Mouse (Mus musculus) intestine, embryonic 15.5 days (tissue): ENCODE data around the gene Prdm16. TPM values are rescaled to one million over a fixed set of nuclear protein-coding genes. Genes with fewer than 3 reads are reported as not detected.

Experiments
- ATAC-seq: fragments of 200-750 bp; cut with Nextera tagmentation; 2 replicates; pipeline ENCODE4 v1.8.0; 2017; ENCODE audit warnings: moderate TSS enrichment, moderate library complexity
- H3K27ac ChIP-seq: fragments of 300-500 bp; sonication (generic); 2 replicates; pipeline ENCODE4 v1.5.1; 2015; ENCODE audit warnings: mild to moderate bottlenecking, inconsistent platforms
- H3K27me3 ChIP-seq: fragments of 300-500 bp; sonication (generic); replicated peaks from 2 replicates; pipeline ENCODE4 v1.6.1; 2015; ENCODE audit warnings: inconsistent platforms
- H3K36me3 ChIP-seq: fragments of 300-500 bp; sonication (generic); 2 replicates; pipeline ENCODE4 v1.6.1; 2015; ENCODE audit warnings: inconsistent platforms
- H3K4me1 ChIP-seq: fragments of 300-500 bp; sonication (generic); replicated peaks from 2 replicates; pipeline ENCODE4 v1.6.1; 2015; ENCODE audit warnings: inconsistent platforms
- H3K4me2 ChIP-seq: fragments of 300-500 bp; sonication (generic); replicated peaks from 2 replicates; pipeline ENCODE4 v1.6.1; 2015; ENCODE audit warnings: mild to moderate bottlenecking, inconsistent platforms
- H3K4me3 ChIP-seq: fragments of 300-500 bp; sonication (generic); replicated peaks from 2 replicates; pipeline ENCODE4 v1.5.1; 2015; ENCODE audit warnings: inconsistent platforms
- H3K9ac ChIP-seq: fragments of 300-500 bp; sonication (generic); 2 replicates; pipeline ENCODE4 v1.6.1; 2015; ENCODE audit warnings: inconsistent platforms
- H3K9me3 ChIP-seq: fragments of 300-500 bp; sonication (generic); 2 replicates; pipeline ENCODE4 v1.6.1; 2016; ENCODE audit warnings: inconsistent platforms
- WGBS: fragments of 180-500 bp; shearing (Covaris S2); methylation state at CpG from one replicate; pipeline ENCODE4 v1.1.7; 2015; 5-methylcytosine and 5-hydroxymethylcytosine counted together
- polyA plus RNA-seq: library from polyadenylated mRNA; unstranded; fragments of >200 nt; fragmentation: Nextera tagmentation; extraction: Ambion mirVana; gene quantifications from 2 replicates; pipeline ENCODE4 v1.2.1, GENCODE M21; 2015

Prdm16 gene
- polyA plus RNA-seq, 1 experiment from 2014 or later = 16.4 TPM

DNA sequence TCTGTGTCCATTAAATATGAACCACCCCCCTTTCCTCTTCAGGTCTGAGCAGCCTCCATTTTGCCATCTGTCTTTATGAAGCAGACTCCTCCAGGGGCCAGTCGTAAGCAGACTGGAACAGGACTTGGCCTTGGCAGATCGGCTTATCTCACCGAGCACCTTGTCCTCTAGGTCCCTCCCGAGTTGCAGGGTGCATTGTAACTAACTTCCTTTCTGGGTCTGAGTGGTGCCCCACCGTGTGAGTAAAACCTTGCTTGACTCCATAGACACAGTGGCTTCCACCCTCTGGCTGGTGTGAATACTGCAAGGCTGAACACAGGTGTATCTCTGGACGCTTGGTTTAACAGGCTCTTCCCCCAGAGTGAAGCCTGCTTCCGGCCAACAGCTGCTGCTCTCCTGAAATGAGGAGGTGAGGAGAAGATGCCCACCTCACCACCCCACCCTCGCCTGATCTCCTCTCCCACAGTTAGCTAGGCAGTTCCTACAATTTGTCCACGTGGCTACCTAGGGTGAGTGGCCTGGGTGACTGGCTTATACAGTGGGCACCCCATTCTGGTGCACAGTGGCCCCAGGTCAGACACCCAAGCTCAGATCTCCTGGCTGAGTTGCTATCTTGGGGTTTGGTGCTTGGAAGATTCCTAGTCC, 94.9 kb downstream of the Prdm16 start:
- no peaks in the 10 kb centered on the region for H3K27me3 ChIP-seq
- peaks cover 41% of the 10 kb centered on the region for H3K4me1 ChIP-seq
- H3K36me3 ChIP-seq = no peaks in the 10 kb centered on the region
- WGBS = 55% methylated on average over 9 of the region's 9 CpGs
- H3K27ac ChIP-seq = peak overlapping the region; percentile 73
- H3K4me3 ChIP-seq = no peak overlapping the region
- H3K4me2 ChIP-seq = peak overlapping the region; percentile 30; the same call in 1 of the 2 replicates
- H3K9me3 ChIP-seq = no peaks in the 10 kb centered on the region
- ATAC-seq = peak; percentile 76
- no peak overlapping the region for H3K9ac ChIP-seq

DNA sequence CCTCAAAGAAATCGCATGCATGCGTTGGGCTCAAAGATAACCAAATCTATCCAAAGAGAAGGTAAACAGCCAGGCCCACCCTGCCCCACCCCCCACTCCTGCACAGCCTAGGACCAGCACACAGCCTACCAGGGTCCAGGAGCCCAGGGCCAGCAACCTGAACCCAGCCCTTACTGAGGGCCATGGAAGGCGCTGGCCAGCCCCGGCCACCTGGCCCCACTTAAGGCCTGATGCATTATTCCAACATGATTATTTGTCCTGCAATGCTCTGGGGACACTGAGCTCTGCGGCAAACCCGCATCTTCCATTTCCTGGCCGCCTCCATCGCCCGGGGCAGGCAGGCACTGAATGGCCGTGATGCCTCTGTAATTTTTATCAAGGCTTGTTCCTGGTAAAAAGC, 96.0 kb downstream of the Prdm16 start:
- no peak overlapping the region for H3K9ac ChIP-seq
- no peaks in the 10 kb centered on the region for H3K27me3 ChIP-seq
- peak overlapping the region; percentile 73 for H3K27ac ChIP-seq
- peak; percentile 13; the same call in 1 of the 2 replicates for ATAC-seq
- 36% methylated on average over 10 of the region's 10 CpGs for WGBS
- H3K4me3 ChIP-seq = no peak overlapping the region
- peaks cover 41% of the 10 kb centered on the region for H3K4me1 ChIP-seq
- peak overlapping the region; percentile 30 for H3K4me2 ChIP-seq
- no peaks in the 10 kb centered on the region for H3K36me3 ChIP-seq
- no peaks in the 10 kb centered on the region for H3K9me3 ChIP-seq

DNA sequence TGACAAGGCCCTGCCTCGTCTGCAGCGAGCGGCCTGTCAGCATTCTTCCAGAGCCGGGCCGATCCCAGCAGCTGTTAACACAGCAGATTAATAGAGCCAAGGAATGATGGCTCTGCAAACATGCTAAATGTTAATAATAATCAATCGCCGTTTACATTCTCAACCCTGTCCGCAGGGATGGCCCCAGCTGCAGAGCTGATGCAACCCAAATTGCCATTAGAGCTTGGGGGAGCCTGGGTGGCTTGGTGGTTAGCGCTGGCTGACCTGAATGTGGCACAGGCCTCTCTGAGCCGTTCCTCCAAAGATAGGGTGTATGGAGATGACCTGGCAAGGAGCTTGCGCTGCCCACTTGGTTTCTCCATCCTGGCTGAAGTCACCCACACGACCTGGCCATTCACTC, 97.0 kb downstream of the Prdm16 start:
- Histone ChIP-seq H3K9me3 (no peaks in the 10 kb centered on the region), H3K36me3 (no peaks in the 10 kb centered on the region), H3K27ac (no peak overlapping the region), H3K4me2 (no peak overlapping the region), H3K4me3 (no peak overlapping the region), H3K27me3 (no peaks in the 10 kb centered on the region), H3K4me1 (peaks cover 41% of the 10 kb centered on the region), H3K9ac (no peak overlapping the region)
- WGBS = 58% methylated on average over 12 of the region's 12 CpGs
- ATAC-seq = no peak

DNA sequence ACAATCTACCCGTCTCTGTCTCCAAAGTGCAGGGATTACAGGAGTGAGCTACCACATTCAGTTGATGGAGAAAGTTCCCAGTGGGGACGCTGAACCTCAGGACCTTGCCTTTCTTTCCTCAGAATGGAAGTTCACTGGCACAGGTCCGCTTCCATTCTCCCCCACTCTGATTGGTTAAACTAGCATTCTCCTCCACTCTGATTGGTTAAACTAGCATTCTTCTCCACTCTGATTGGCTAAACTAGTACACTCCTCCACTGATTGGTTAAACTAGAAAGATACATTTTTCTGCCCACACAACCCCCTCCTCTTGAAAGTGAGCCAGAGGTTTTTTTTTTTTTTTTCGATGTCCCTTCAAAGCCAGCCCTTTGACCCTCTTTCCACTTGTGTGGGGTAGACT, 97.9 kb downstream of the Prdm16 start:
- H3K4me2 ChIP-seq = no peak overlapping the region
- no peak for ATAC-seq
- H3K4me3 ChIP-seq = no peak overlapping the region
- no peaks in the 10 kb centered on the region for H3K9me3 ChIP-seq
- no peaks in the 10 kb centered on the region for H3K27me3 ChIP-seq
- H3K4me1 ChIP-seq = peaks cover 37% of the 10 kb centered on the region
- H3K36me3 ChIP-seq = no peaks in the 10 kb centered on the region
- 80% methylated on average over 4 of the region's 4 CpGs for WGBS
- no peak overlapping the region for H3K9ac ChIP-seq
- no peak overlapping the region for H3K27ac ChIP-seq

DNA sequence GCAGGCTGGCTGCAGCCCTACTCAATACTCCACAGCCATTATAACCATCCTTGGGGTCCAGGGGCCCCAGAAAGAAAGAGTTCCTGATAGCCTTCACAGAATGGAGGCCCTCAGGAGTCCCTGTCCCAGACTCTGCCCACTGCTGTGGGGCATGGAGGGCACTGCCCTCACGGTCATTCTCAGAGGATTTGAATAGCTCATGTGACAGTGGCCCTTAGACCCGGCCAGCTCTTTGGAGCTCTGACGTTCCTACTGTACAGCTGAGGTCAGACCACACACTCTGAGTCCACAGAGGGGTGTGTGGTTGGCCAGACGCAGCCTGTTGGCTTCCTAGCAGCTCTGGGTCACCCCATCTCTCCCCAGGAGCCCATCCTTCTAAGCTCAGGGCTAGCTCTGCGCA, 100.6 kb downstream of the Prdm16 start:
- no peaks in the 10 kb centered on the region for H3K36me3 ChIP-seq
- no peak overlapping the region for H3K9ac ChIP-seq
- peaks cover 24% of the 10 kb centered on the region for H3K4me1 ChIP-seq
- peak; percentile 23; the same call in 1 of the 2 replicates for ATAC-seq
- H3K4me2 ChIP-seq = no peak overlapping the region
- no peaks in the 10 kb centered on the region for H3K27me3 ChIP-seq
- no peak overlapping the region for H3K4me3 ChIP-seq
- 77% methylated on average over 5 of the region's 5 CpGs for WGBS
- no peak overlapping the region for H3K27ac ChIP-seq
- no peaks in the 10 kb centered on the region for H3K9me3 ChIP-seq

DNA sequence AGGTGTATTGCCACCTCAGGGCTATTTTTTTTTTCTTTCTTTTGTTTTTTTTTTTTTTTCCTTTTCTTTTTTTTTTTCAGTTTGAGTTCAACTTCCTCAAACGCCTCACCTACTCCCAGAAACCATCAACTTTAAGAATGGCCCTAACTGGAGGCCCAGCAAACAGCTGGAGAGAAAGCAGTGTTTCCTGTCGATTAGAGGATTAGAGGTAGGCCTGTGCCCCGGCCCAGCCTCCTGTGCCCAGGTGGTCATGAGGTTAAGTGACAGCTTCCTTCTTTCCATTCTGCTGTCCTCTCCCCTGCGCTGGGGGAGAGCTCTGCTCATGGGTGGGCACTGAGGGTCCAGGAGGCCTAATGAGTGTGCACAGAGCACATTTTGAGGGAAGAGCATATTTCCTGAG, 105.3 kb downstream of the Prdm16 start:
- Histone ChIP-seq H3K4me2 (no peak overlapping the region), H3K27me3 (no peaks in the 10 kb centered on the region), H3K4me1 (peaks cover 8% of the 10 kb centered on the region; the same call in 1 of the 2 replicates), H3K36me3 (no peaks in the 10 kb centered on the region), H3K27ac (no peak overlapping the region), H3K9me3 (no peaks in the 10 kb centered on the region), H3K4me3 (no peak overlapping the region), H3K9ac (no peak overlapping the region)
- WGBS = 48% methylated on average over 4 of the region's 4 CpGs
- ATAC-seq = no peak

DNA sequence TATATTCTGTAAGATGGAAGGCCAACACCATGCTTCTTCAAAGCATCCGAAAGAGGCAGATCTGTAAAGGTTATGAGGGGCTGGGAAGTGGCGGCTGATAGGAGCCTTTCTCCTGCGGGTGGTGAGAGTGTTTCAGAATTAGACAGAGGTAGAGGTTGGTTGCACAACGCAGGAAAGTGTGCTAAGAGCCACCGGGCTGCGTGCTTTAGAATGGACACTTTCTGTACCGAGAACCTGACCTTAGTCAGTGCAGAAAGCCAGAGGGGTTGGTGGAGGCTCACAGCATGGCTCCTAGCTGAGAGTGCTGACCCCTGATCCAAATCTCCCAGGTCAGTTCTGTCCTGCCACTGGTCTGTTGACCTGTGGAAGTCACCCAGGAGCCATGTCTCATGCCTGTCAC, 106.3 kb downstream of the Prdm16 start:
- H3K36me3 ChIP-seq = no peaks in the 10 kb centered on the region
- H3K9me3 ChIP-seq = no peaks in the 10 kb centered on the region
- H3K9ac ChIP-seq = no peak overlapping the region
- no peak overlapping the region for H3K4me3 ChIP-seq
- whole genome bisulfite sequencing = 68% methylated on average over 7 of the region's 7 CpGs
- H3K4me2 ChIP-seq = no peak overlapping the region
- no peak overlapping the region for H3K27ac ChIP-seq
- peaks cover 8% of the 10 kb centered on the region; the same call in 1 of the 2 replicates for H3K4me1 ChIP-seq
- ATAC-seq = no peak
- H3K27me3 ChIP-seq = no peaks in the 10 kb centered on the region

DNA sequence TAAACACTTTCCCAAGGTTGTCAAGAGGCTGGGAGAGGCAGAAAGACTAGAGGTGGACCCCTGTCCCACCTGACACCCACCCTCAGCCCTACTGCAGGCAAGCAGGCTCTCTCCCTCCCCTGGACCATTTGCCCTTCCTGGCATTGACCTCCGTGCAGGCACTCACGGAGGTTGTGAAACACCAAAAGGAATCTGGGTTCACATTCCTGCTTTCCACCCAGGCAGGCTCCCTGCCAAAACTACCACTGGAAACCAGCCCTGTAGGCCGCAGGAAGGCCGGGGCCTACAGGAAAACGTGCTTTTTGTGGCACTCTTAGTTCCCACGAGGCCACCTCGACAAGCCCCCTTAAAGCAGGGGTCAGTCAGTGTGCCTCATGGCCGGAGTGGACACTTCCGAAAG, 109.2 kb downstream of the Prdm16 start:
- H3K4me2 ChIP-seq = no peak overlapping the region
- no peaks in the 10 kb centered on the region for H3K27me3 ChIP-seq
- H3K27ac ChIP-seq = no peak overlapping the region
- H3K9me3 ChIP-seq = no peaks in the 10 kb centered on the region
- H3K9ac ChIP-seq = no peak overlapping the region
- no peaks in the 10 kb centered on the region for H3K36me3 ChIP-seq
- 64% methylated on average over 9 of the region's 9 CpGs for WGBS
- H3K4me3 ChIP-seq = no peak overlapping the region
- peaks cover 13% of the 10 kb centered on the region for H3K4me1 ChIP-seq
- ATAC-seq = no peak

DNA sequence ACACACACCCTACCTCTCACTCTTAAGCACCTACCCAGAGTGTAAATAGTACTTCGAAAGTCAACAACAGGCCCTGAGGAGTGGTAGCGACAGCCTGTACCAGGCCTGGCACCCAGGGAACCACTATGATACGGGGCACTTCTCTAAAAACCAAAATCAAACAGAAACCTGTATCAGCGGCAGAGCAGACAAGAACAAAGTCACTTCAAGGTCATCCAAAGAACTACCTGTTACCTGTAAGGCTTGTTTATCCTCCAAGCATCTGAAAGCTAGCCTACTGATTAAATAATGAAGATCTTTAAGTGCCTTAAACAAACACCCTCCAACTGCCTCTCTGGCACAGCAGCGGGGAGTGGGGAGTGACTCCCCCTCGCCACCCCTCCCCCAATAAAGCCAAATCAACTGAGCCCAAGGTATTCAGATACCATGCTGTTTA, 110.3 kb downstream of the Prdm16 start:
- Histone ChIP-seq H3K9ac (no peak overlapping the region), H3K4me3 (no peak overlapping the region), H3K27ac (no peak overlapping the region), H3K27me3 (no peaks in the 10 kb centered on the region), H3K4me2 (no peak overlapping the region), H3K36me3 (no peaks in the 10 kb centered on the region), H3K9me3 (no peaks in the 10 kb centered on the region), H3K4me1 (peaks cover 6% of the 10 kb centered on the region)
- ATAC-seq = 0 out of 2 replicates have a peak, but pooled peaks have one; percentile 30
- 70% methylated on average over 6 of the region's 6 CpGs for WGBS

DNA sequence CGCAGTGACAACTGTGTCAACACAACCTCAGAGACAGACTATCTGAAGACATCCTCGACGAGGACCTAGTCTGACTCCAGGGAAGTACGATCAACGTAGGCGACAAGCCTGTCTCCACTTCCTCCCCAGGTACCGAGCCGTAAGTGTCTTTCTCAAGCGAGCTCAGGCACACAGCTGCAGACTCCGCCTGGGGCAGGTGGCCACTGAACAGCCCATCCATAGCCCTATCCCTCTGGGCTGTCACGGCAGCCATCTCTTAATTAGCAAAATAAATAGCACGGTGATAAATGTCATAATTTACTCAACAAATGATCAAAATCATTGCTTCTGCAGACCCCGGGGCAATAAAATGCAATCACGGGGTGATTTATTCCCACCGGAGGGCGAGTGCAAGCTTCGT, 112.8 kb downstream of the Prdm16 start:
- Histone ChIP-seq H3K36me3 (no peaks in the 10 kb centered on the region), H3K27ac (no peak overlapping the region), H3K27me3 (no peaks in the 10 kb centered on the region), H3K4me3 (no peak overlapping the region), H3K4me1 (peaks cover 5% of the 10 kb centered on the region; the same call in 1 of the 2 replicates), H3K9ac (no peak overlapping the region), H3K9me3 (no peaks in the 10 kb centered on the region), H3K4me2 (no peak overlapping the region)
- ATAC-seq = no peak
- 33% methylated on average over 17 of the region's 17 CpGs for WGBS

DNA sequence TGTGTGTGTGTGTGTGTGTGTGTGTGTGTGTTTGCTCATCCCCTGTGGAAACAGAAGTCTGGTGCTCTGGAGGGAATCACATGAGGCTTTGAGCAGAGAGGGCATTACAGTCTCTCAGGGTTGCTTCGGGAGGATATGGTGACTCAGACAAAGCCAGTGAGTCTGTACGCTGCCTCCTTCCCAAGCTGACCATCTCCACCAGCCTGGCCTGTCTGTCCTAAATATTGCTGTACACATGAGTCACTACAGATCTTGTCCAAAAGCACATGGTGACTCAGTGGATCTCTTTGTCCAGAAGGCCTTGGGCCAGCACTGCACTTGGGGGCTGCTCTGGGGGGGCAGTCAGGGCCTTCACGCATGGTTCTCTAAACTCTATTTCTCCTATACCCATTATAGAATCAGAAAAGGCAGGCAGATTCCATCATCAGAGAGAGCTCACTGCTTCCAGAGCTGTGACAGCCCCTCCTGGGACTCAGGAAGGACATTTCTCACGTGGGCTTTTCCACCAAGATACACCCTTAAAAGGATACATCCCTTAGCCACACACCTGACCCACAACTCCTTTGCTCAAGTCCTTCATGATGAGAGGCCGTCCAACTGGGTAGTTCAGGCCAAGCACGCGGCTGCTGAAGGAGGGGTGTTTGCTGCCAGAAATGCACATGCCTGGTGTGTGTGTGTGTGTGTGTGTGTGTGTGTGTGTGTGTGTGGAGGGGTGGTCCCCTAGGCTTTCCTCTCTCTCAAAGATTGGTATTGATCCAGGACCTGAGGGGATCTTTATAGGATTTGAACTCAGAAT, 114.6 kb downstream of the Prdm16 start:
- Histone ChIP-seq H3K4me3 (no peak overlapping the region), H3K9ac (no peak overlapping the region), H3K27me3 (no peaks in the 10 kb centered on the region), H3K27ac (no peak overlapping the region), H3K9me3 (no peaks in the 10 kb centered on the region), H3K36me3 (no peaks in the 10 kb centered on the region), H3K4me1 (peaks cover 6% of the 10 kb centered on the region; the same call in 1 of the 2 replicates), H3K4me2 (no peak overlapping the region)
- 81% methylated on average over 7 of the region's 7 CpGs for WGBS
- no peak for ATAC-seq

DNA sequence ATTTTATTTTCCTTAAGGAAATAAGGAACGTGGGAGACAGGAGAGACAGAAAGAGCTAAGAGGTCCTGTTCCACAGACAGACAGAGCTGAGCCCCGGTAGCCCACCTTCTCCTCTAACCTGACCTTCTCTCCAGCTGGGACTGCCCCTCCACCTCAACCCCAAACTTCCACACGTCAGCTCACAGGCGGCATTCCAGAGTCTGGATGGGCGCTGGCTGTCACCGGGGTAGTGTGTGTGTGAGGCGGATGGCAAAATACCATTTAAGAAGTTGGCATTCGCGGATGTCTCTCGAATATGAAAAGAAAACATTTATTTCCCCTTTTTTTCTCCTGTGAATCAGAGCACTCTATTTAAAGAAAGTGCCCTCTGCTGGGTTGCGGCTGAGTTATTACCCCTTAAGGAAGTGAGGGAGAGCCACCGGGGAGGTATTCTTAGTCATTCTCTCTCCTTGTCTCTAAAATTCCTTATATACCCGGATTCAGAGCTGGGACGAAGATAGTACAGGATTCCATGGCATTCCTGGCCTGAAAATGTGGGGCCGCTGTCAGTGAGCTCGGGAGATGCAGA, 117.1 kb downstream of the Prdm16 start:
- Histone ChIP-seq H3K9me3 (no peaks in the 10 kb centered on the region), H3K36me3 (no peaks in the 10 kb centered on the region), H3K27me3 (no peaks in the 10 kb centered on the region), H3K27ac (no peak overlapping the region), H3K4me3 (no peak overlapping the region), H3K4me2 (no peak overlapping the region), H3K9ac (no peak overlapping the region), H3K4me1 (peaks cover 10% of the 10 kb centered on the region; the same call in 1 of the 2 replicates)
- 74% methylated on average over 16 of the region's 16 CpGs for WGBS
- ATAC-seq = no peak
